Mouse (Mus musculus) common myeloid progenitor, adult 5-6 weeks (primary cell): ENCODE measurements around the gene Rcan3. TPM values are rescaled to one million over a fixed set of nuclear protein-coding genes. Genes with fewer than 3 reads are reported as not detected.

Source experiments
- ATAC-seq: replicated peaks from 2 replicates; pipeline ENCODE4 v1.8.0; 2016; ENCODE audit warnings: low read depth, mild to moderate bottlenecking, moderate TSS enrichment, inconsistent platforms; ENCODE audit not compliant: poor library complexity, severe bottlenecking
- total RNA-seq: library from RNA; stranded (forward); fragments of 200-1000, 187-1606 nt; gene quantifications from 2 replicates; pipeline ENCODE4 v1.2.3, GENCODE M21; 2017

Rcan3 gene
- 6.1 and 11.1 TPM in 2 replicates for total RNA-seq

GRCm38 (mm10) chr4:135433443-135434394, at the start of gene Rcan3:
TSS of gene Rcan3 (minus strand) at chr4:135433853.
- ATAC-seq = peak; percentile 81

DNA sequence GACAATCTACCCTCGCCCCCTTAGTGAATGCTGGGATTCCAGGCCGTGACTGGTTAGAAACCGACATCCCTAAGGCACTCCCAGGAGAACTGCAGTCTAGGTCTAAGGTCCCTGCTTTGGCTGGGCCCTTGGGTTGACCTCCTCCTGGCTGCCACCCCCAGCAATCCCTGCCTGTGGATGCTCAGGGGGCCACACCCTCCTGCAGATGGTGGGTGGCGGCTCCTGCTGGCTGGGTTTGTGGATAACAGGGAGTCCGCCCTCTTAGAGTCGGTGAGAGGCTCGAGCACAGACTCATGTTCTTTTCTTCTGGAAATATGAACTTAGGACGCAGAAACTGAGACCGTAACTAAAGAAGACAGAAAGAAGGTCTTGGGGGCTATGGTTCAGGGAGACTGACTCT, 46.7 kb upstream of the Rcan3 start:
- no peak for ATAC-seq

DNA sequence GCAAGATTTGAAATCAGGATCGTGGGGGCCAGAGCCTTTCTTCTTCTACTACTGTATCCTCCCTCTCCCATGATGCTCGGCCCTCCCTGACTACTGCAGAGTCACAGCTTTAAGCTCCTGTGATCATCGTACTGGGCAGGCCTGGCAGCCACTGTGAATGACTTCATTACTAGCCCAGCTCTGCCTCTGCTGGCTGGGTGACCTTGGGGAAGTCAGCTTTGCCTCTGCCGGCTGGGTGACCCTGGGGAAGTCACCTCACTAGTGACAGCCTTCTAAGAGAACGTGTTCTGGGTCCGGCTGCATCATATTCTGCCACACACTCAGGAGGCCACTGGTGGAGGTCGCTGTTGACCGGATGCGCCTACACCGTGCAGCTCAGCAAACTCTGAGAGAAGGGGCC, 44.2 kb upstream of the Rcan3 start:
- ATAC-seq = no peak

DNA sequence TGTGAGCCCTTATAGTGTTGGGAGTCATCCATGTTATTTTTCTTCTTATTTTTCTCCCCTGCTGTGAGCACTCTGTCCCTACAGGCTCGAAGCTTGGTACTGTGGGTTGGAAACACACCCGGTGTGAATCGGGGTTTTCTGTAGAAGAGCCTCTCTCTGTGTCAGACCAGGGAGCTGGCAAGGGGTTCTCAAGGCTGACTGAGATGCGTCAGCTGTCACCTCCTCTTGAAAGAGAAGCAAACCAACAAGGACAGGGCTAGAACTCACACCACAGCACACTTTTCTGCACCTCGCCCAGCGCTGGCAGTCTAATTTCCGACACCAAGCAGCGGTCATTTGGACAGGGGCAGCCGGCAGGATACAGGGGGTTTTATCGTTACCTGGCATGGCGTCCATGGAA, 29.8 kb upstream of the Rcan3 start:
- ATAC-seq = no peak

- no peak for ATAC-seq
Measured at GRCm38 (mm10) chr4:135453572-135453971, 19.9 kb upstream of the Rcan3 start.

DNA sequence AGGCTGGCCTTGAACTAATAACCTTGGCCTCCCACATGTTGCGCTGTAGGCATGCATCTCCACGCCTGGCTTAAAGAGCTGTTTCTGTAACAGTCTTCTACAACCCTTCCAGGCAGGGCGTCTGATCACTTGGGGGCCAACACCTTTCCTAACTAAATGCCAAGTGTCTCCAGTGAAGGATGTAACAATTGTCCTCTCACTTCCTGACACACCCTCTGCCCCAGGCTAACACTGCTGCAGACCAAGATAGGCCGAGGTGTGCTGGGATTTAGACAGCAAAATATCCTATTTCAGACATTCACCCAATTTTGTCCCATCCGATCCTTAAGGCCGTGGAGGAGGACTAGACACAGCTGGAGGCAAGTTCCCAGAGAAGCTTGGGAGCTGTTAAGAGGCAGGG, 19.5 kb upstream of the Rcan3 start:
- no peak for ATAC-seq

GRCm38 (mm10) chr4:135451360-135452015, 17.8 kb upstream of the Rcan3 start:
- no peak for ATAC-seq

DNA sequence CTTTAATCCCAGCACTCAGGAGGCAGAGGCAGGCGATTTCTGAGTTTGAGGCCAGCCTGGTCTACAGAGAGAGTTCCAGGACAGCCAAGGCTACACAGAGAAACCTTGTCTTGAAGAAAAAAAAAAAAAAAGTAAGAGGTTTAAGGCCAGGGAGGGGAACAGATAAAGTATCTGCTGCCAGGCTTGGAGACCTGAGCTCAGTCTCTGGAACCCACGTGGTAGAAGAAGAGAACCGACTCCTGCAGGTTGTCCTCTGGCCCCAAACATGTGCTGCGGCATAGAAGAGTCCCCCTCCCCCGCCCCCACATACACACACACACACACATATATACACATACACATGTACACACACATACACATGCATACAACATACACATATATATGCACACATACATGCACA, 8.8 kb upstream of the Rcan3 start:
- no peak for ATAC-seq

- ATAC-seq = peak; percentile 59
Measured at GRCm38 (mm10) chr4:135439904-135440522, 6.4 kb upstream of the Rcan3 start.

DNA sequence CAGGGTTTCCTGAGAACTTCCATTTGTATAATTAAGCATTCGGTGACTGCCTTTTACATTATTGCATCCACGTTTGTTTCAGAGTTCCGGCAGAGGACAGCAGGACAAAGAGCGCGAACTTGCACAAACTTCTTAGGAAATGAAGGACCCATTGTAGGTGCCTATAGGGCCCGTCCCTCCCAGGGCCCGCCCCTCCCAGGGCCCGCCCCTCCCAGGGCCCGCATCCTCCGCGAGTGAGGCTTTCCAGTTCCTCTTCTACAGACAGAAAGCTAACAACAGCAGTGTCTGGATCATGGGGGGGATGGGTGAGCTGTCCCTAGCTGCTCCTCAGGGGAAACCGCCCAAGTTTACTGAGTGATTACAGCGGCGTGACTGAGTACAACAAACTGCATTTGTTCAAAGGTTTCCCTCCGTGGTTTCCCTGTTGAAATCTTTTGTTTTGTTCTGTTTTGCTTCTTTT, 5.6 kb upstream of the Rcan3 start:
- peak; percentile 91 for ATAC-seq

DNA sequence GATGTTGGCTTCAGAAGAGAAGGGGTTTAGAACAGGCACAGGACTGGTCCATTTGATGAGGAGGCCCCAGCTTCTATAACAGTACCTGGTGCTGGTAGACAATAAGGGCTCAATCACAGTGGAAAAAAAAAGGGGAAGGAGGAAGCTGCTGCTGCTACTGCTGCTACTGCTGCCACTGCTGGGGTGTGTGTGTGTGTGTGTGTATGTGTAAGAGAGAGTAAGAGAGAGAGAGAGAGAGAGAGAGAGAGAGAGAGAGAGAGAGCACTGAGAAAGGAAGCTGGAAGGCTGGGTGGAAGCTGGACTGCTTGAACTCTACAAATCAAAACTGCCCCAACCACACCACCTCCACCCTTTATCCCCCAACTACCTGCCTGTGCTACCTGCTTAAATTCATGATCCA, 4.3 kb upstream of the Rcan3 start:
- no peak for ATAC-seq

GRCm38 (mm10) chr4:135436291-135436690, 2.6 kb upstream of the Rcan3 start:
- ATAC-seq = no peak

- ATAC-seq = no peak
Measured at GRCm38 (mm10) chr4:135434395-135434789, 739 bp upstream of the Rcan3 start.

DNA sequence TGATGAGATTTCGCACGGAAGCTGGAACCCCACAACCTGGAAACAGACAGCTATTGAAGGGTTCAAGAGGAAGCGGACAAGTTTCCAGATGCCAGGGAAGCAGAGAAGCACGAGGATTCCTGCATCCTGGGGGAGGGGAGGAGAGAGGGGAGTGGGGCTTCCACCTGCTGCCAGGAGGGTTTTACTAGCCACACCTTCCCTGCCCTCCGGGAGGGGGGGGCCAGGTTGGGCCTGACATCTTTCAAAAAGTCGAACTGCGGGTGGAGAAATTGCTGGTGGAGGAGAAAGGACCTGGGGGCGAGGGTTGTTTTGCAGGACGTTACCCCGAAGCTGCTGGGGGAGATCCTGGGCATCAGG, 589 bp downstream of the Rcan3 start:
- ATAC-seq = no peak

- ATAC-seq = no peak
Measured at GRCm38 (mm10) chr4:135429990-135430760, 3.5 kb downstream of the Rcan3 start.

DNA sequence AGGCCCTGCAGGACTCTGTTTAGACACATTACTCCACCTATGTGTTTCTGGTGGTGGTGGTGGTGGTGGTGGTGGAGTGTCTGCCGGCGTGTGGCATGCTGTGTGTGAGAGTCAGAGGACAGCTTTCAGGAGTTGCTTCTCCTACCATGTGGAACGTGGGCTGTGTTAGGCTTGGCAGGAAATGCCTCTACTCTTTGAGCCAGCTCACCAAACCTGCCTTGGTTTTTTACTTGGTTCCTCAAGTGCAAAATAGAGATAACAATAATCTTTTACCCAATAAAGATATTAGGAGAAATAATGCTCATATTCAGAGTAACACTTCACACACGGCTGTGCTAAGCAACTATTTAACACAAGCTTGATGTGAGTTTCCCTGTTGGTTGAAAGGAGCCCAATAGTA, 4.3 kb downstream of the Rcan3 start:
- ATAC-seq = no peak

GRCm38 (mm10) chr4:135426587-135426986, 7.1 kb downstream of the Rcan3 start:
- ATAC-seq = no peak; the same call in 1 of the 2 replicates

GRCm38 (mm10) chr4:135425625-135426024, 8.0 kb downstream of the Rcan3 start:
- ATAC-seq = no peak

DNA sequence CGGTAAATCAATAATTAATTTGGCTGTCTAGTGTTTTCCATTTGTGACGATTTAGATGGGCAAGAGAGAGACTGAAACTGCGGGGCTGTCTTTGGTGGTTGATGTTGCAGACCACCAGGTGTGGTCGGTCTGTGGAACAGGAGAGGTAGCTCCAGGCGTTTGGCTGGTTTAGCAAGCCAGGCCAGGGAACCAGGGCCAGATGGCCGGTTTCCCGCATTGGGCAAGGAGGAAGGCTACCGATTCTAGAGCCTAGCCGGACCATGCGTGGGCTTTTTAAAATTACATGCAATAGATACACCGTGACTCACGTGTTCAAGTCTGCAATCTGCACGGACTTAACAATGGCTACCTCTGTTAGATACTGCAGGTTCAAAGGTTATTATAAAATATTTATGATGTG, 12.7 kb downstream of the Rcan3 start:
- no peak for ATAC-seq

DNA sequence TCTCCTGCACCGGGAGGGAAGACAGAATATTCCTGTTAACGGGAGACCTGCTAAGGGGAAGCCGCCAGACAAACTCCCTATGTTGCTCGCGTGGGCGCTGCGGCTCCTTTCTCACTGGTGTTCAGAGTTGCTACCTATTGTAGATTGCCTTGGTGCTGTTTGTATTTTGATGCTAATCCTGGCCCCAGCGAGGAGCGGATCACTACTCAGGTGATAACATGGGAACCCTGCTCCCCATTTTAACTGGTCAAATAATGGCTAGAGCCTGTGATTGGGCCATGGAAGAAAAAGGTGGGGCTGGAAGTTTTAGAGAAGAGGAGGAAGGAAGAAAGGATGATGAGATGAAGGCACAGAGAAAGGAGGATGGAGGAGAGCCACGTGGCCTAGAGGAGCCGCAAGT, 13.2 kb downstream of the Rcan3 start:
- no peak for ATAC-seq
